Mouse (Mus musculus) hindbrain, embryonic 14.5 days (tissue): ENCODE data around the gene Vav1. TPM values are rescaled to one million over a fixed set of nuclear protein-coding genes. Genes with fewer than 3 reads are reported as not detected.
A peak's percentile ranks its signal among the peaks of the same experiment; 100 is the strongest.

ENCODE experiments used
- ATAC-seq: fragments of 200-750 bp; cut with Nextera tagmentation; 2 replicates; pipeline ENCODE4 v1.8.0; 2017; ENCODE audit warnings: moderate number of reproducible peaks, mild to moderate bottlenecking, moderate TSS enrichment, moderate library complexity; ENCODE audit not compliant: low FRiP score
- DNase-seq: peaks from one replicate; pipeline ENCODE4 v3.0.0-alpha.2; 2015; ENCODE audit warnings: low spot score
- H3K27ac ChIP-seq: fragments of 300-500 bp; sonication (generic); 2 replicates; pipeline ENCODE4 v1.5.1; 2014; ENCODE audit warnings: mild to moderate bottlenecking, moderate library complexity
- H3K27me3 ChIP-seq: fragments of 300-500 bp; sonication (generic); 2 replicates; pipeline ENCODE4 v1.6.1; 2014; ENCODE audit warnings: mild to moderate bottlenecking, low read length, mixed read lengths; ENCODE audit not compliant: control insufficient read depth, insufficient read depth
- H3K36me3 ChIP-seq: fragments of 300-500 bp; sonication (generic); replicated peaks from 2 replicates; pipeline ENCODE4 v1.6.1; 2014; ENCODE audit not compliant: control insufficient read depth, insufficient read depth
- H3K4me1 ChIP-seq: fragments of 300-500 bp; sonication (generic); replicated peaks from 2 replicates; pipeline ENCODE4 v1.6.1; 2014; ENCODE audit warnings: antibody characterized with exemption, low read length, mixed read lengths; ENCODE audit not compliant: control insufficient read depth, insufficient read depth
- H3K4me2 ChIP-seq: fragments of 300-500 bp; sonication (generic); replicated peaks from 2 replicates; pipeline ENCODE4 v1.6.1; 2014; ENCODE audit warnings: mild to moderate bottlenecking, moderate library complexity
- H3K4me3 ChIP-seq: fragments of 300-500 bp; sonication (generic); replicated peaks from 2 replicates; pipeline ENCODE4 v1.5.1; 2014; ENCODE audit warnings: mild to moderate bottlenecking, low read length
- H3K9ac ChIP-seq: fragments of 300-500 bp; sonication (generic); 2 replicates; pipeline ENCODE4 v1.6.1; 2014
- H3K9me3 ChIP-seq: fragments of 300-500 bp; sonication (generic); 2 replicates; pipeline ENCODE4 v1.6.1; 2016; ENCODE audit warnings: low read length; ENCODE audit not compliant: control insufficient read depth
- WGBS: fragments of 180-500 bp; shearing (Covaris S2); extraction: QIAGEN DNeasy Blood & Tissue Kit; methylation state at CpG from one replicate; pipeline ENCODE4 v1.1.7; 2014; 5-methylcytosine and 5-hydroxymethylcytosine counted together
- polyA plus RNA-seq: library from polyadenylated mRNA; unstranded; fragments of >200 nt; fragmentation: Nextera tagmentation; extraction: Ambion mirVana; gene quantifications from 2 replicates; pipeline ENCODE4 v1.2.1, GENCODE M21; 2014

Gene Vav1
- polyA plus RNA-seq, 1 experiment from 2014 or later: 1.7 TPM

DNA sequence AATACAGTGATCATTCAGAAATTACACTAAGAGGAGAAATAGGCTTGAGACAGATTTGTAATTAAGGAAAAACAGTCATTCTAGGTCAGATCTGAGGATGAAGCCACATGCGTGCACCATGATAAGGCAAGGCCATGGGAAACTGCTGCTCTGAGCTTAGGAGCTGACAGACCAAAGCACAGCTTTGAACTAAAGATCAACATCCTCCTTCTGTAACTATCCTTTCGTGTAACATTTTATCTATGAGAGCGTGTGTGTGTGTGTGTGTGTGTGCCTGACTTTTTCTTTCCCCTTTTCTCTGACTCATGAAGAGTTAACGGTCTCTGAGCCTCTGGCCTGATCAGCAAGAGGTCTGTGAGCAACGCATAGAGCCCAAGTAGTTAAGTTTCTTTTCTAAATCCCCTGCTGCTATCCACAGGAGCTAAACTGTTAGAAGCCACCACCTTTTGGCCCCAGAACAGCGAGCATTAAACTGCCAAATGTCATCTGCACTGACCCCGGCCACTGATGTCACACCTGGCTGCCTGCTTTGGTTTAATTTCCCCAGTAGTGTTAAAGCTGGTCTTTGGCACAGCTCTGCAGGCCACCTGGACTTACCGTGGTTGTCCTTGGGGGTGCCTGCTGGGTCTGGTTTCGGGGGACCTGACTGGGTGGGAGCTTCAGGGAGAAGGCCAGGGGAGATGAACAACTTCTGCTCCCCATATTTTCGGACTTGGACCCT is 35.1 kb upstream of the Vav1 start:
- H3K4me2 ChIP-seq: no peak overlapping the region

DNA sequence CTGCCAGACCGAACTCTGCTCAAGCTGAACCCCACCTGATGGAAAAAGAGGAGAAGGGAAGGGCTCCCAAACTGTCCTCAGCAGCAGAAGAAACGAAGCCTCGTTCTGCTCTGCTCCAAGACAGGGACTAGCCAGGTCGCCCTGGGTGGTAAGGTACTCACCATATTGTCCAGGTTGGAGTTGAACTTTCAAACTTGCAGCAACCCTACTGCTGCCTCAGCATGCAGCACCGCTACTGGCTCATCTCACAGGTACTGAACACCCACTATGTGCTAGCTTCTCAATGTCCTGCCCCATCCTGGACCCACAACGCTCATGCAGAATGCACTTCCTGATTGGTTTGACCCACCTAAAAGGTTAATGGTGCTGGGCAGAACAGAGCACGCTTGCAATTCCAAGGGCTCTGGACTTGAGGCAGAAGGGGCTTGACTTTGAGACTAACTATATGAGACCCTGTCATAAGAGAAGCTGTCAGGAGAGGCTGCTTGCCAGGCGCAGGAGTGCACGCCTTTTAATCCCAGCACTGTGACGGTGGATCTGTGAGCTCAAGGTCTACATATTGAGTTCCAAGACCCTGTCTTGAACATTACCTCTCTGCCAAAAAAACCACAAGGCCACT is 33.5 kb upstream of the Vav1 start:
- Histone ChIP-seq H3K9ac (no peak overlapping the region), H3K9me3 (no peaks in the 10 kb centered on the region), H3K4me1 (peaks cover 24% of the 10 kb centered on the region), H3K27ac (no peak overlapping the region), H3K4me2 (no peak overlapping the region), H3K36me3 (peaks cover 13% of the 10 kb centered on the region), H3K27me3 (no peaks in the 10 kb centered on the region), H3K4me3 (no peak overlapping the region)
- WGBS: 91% methylated on average over 10 of the region's 10 CpGs
- ATAC-seq: no peak
- DNase-seq: no peak

More for the DNA sequence above, 35.1 kb upstream of the Vav1 start:
- H3K9ac ChIP-seq: no peak overlapping the region
- H3K27me3 ChIP-seq: no peaks in the 10 kb centered on the region
- no peaks in the 10 kb centered on the region for H3K9me3 ChIP-seq
- ATAC-seq (no peak), DNase-seq (no peak)
- no peak overlapping the region for H3K4me3 ChIP-seq
- H3K4me1 ChIP-seq: peaks cover 10% of the 10 kb centered on the region
- H3K27ac ChIP-seq: no peak overlapping the region
- WGBS: 76% methylated on average over 10 of the region's 10 CpGs
- H3K36me3 ChIP-seq: peaks cover 13% of the 10 kb centered on the region

GRCm38 (mm10) chr17:57246663-57247392 is 32.1 kb upstream of the Vav1 start:
- ATAC-seq (no peak; the same call in 1 of the 2 replicates), DNase-seq (no peak)
- Histone ChIP-seq H3K36me3 (peaks cover 10% of the 10 kb centered on the region), H3K9me3 (no peaks in the 10 kb centered on the region), H3K27me3 (no peaks in the 10 kb centered on the region), H3K9ac (peak overlapping the region; percentile 70), H3K4me3 (peak overlapping the region; percentile 56), H3K4me2 (peak overlapping the region; percentile 63), H3K27ac (peak overlapping the region; percentile 96), H3K4me1 (peaks cover 27% of the 10 kb centered on the region)
- WGBS: 5% methylated on average over 18 of the region's 18 CpGs

DNA sequence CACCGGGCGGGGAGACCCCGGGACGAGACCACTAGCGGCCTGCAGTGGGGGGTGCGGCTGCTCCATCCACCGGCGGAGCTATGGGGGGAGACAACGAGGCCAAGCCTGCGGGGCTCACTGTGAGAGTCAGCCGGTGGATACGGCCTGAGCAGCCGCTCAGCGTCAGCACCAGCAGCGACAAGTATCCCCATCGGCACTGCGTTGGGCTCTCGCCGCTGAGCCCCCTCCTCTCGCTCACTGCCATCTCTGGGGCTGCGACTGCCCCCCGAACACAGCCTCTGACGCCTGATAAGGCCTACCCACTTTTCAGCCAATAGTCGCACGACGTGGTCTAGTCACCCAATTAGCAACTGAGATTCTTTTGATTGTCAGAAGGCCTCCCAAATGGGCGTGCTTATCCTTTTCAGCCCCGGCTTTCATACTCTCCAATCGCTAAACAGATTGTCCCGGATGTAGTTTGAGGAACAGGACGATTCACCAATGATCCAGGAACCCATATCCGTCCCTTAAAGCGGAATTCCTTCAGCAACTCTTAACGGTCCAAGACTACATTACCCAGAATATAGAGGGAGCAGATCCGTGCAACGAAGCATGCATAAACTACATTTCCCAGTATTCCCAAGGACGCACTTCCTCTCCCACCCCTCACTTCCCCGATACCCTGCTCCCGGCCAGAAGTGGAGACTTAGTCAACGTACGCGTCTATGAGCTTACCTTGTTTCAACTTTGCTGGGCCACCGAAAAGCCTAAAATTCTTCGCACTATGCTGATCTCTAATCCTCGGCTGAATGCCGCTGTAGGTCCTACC is 31.3 kb upstream of the Vav1 start:
- Histone ChIP-seq H3K4me2 (peak overlapping the region; percentile 95), H3K9ac (peak overlapping the region; percentile 70), H3K4me1 (peaks cover 27% of the 10 kb centered on the region), H3K27me3 (no peaks in the 10 kb centered on the region), H3K36me3 (peaks cover 6% of the 10 kb centered on the region), H3K27ac (peak overlapping the region; percentile 96), H3K4me3 (peak overlapping the region; percentile 57), H3K9me3 (no peaks in the 10 kb centered on the region)
- DNase-seq: peak; percentile 96
- peak; percentile 97 for ATAC-seq
- WGBS: under 1% methylated on average over 46 of the region's 46 CpGs

DNA sequence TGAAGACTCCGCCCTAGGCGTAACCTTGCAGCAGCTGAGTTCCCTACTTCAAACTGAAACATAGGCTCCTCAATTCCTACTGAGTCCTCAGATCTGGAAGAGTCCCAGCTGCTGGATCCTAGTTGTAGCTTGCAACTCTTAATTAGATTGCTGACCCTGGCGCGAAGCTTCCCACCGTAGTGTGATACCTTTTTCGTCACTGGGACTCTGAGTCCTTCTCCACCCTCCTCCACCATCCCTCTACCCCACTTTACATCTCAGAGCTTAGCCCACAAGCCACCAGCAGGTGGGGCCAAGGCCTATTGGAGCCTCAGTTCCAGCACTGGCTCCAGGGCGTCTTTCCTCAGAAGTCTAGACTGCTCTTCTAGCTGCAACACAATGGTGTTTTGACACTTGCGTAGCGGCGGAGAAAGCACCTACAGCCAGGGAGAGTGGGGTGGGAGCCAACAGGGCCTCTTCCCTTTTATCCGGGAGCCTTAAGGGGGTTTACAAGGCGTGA is 30.6 kb upstream of the Vav1 start, which contains the start of gene Gpr108:
Gpr108 (minus strand) TSS at position 246 of the 499 bp plus-strand sequence.
- WGBS: under 1% methylated on average over 12 of the region's 12 CpGs
- DNase-seq (peak; percentile 80), ATAC-seq (peak; percentile 56)
- H3K27ac ChIP-seq: peak within 1 kb of the TSS; percentile 96
- H3K9ac ChIP-seq: peak within 1 kb of the TSS; percentile 70
- no peaks in the 10 kb centered on the region for H3K27me3 ChIP-seq
- peak within 1 kb of the TSS; percentile 57 for H3K4me3 ChIP-seq
- no peaks in the 10 kb centered on the region for H3K9me3 ChIP-seq
- H3K4me2 ChIP-seq: peak within 1 kb of the TSS; percentile 95
- peaks cover 27% of the 10 kb centered on the region for H3K4me1 ChIP-seq
- H3K36me3 ChIP-seq: no peaks in the 10 kb centered on the region; the same call in 1 of the 2 replicates

- Histone ChIP-seq H3K9ac (peak overlapping the region; percentile 53), H3K9me3 (no peaks in the 10 kb centered on the region), H3K4me3 (peak overlapping the region; percentile 57), H3K4me1 (peaks cover 27% of the 10 kb centered on the region), H3K27me3 (no peaks in the 10 kb centered on the region), H3K36me3 (no peaks in the 10 kb centered on the region; the same call in 1 of the 2 replicates), H3K27ac (peak overlapping the region; percentile 87), H3K4me2 (peak overlapping the region; percentile 95)
- DNase-seq (no peak), ATAC-seq (no peak)
- WGBS: 8% methylated on average over 13 of the region's 13 CpGs
Measured at GRCm38 (mm10) chr17:57248771-57249170, 30.1 kb upstream of the Vav1 start.

DNA sequence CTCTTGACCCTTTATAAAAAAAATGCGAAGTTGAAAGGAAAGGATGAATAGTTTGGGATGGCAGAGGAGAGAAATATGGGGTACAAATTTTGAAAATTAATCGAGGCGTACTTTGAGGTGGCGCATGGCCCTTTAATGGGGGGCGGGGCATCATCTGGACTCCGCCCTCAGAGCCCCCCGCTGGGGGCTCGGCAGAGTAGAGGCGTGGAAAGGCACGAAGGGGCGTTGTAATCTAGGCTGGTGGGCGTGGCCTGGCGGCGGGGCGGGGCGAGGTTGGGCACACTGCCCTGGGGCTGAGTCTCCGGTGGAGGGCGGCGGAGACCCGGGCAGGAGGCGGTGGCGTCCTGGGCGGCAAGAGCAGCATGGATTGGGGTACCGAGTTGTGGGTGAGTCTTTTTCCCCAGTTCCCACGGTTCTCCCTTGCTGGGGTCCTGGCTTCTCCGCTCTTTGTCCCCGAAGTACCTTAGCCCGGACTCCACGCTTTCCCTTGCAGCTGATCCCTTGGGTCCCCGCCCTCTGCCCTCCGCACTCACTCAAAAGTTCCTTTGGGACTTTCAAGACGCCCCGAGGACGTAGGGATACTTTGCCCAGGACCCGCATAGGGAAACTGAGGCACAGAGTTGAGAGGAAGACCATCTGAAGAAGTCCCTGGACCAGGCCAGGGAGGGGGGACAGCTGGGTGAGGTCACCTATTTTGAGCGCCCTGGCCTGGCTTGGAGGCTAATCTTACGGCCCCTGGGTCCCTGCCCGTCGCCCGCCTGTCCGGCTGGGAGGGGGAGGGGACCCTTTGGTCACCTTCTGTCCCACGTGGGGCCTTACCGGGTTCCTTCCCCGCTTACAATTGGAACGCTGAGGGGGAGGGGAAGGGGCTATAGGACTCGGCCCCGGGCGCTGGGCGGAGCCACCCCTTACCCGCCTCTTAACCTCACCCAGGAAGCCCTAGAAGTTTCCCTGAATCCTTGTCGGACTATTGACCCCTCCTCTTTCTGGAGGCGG is 29.4 kb upstream of the Vav1 start, which contains the start of gene Trip10:
Trip10 (plus strand) TSS at position 270 of the 996 bp plus-strand sequence.
- Histone ChIP-seq H3K27me3 (no peaks in the 10 kb centered on the region), H3K4me2 (peak within 1 kb of the TSS; percentile 95), H3K4me1 (peaks cover 27% of the 10 kb centered on the region), H3K4me3 (peak within 1 kb of the TSS; percentile 57), H3K9me3 (no peaks in the 10 kb centered on the region), H3K9ac (peak within 1 kb of the TSS; percentile 53), H3K36me3 (no peaks in the 10 kb centered on the region), H3K27ac (peak within 1 kb of the TSS; percentile 87)
- 0 out of 2 replicates have a peak, but pooled peaks have one; percentile 1 for ATAC-seq
- WGBS: under 1% methylated on average over 51 of the region's 52 CpGs
- DNase-seq: peak; percentile 85
